7 mouse cellular contexts compared by ENCODE assay signal in the genomic region with DNA sequence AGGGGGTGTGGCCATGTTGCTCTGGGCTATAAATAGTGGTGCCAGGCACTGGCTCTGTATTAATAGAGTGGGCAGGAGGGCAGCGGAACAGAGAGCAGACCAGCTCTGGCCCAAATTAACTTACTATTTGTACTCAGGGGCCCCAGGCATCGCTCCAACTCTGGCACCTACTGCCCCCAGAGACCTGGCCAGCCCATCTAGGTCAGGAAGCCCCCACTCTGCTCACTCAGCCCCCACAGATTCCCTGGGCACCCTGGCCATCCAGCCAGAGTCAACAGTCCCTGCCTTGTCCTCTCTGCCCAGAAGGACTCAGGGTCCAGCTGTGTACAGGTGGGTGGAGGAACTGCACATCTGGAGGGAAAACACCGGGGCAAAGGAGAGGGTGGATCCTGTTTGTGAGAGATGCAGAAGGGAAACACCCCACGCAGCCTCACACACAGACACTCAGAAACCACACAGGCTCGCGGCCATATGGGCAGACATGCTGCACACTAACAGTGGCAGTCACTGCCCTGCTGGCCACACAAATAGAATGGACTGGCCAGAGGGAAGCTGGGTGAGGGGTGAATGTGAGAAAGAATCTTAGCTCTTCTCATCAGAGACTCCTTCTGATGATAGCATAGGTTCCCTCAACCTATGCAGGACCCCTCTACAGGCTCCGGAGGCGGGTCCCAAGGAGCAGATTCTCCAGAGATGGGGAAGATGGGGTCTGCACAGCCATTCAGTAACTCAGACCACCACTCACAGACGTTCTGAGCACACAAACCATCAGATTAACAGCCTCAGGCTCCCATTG. TPM values are rescaled to one million over a fixed set of nuclear protein-coding genes. Genes with fewer than 3 reads are reported as not detected.
DNase-seq lines count a peak whose midpoint lies in the region; ATAC-seq lines count a peak whose summit lies in the region.

No protein-coding gene starts in this region.

- WGBS in neural tube, embryonic 11.5 days = 24% methylated on average over 9 of the region's 9 CpGs
- WGBS in forebrain, embryonic 14.5 days = 14% methylated on average over 9 of the region's 9 CpGs
- 15% methylated on average over 9 of the region's 9 CpGs for WGBS in intestine, embryonic 16.5 days

- peak overlapping the region; percentile 83 for H3K4me3 ChIP-seq in neural tube, embryonic 11.5 days (ENCODE audit: low read depth, low read length)
- H3K4me3 ChIP-seq in brown adipose tissue, adult 24 weeks (ENCODE audit: insufficient read depth, low read depth, low read length) = peak overlapping the region; percentile 55
- peak overlapping the region; percentile 81 for H3K4me3 ChIP-seq in forebrain, embryonic 14.5 days (ENCODE audit: low read depth, low read length)
- H3K4me3 ChIP-seq in intestine, embryonic 16.5 days (ENCODE audit: low read length) = peak overlapping the region; percentile 65

- H3K4me1 ChIP-seq in neural tube, embryonic 11.5 days (ENCODE audit: control insufficient read depth, insufficient read depth, low read length) = peaks cover 35% of the 10 kb centered on the region
- H3K4me1 ChIP-seq in brown adipose tissue, adult 24 weeks (ENCODE audit: control insufficient read depth, insufficient read depth, insufficient read length, low read length) = peaks cover 36% of the 10 kb centered on the region
- H3K4me1 ChIP-seq in forebrain, embryonic 14.5 days (ENCODE audit: control insufficient read depth, insufficient read depth, low read length) = peaks cover 38% of the 10 kb centered on the region
- H3K4me1 ChIP-seq in intestine, embryonic 16.5 days (ENCODE audit: control insufficient read depth, insufficient read depth, low read length) = peaks cover 26% of the 10 kb centered on the region

- no peaks in the 10 kb centered on the region for H3K9me3 ChIP-seq in neural tube, embryonic 11.5 days (ENCODE audit: control insufficient read depth, low read length)
- no peaks in the 10 kb centered on the region for H3K9me3 ChIP-seq in forebrain, embryonic 14.5 days (replicated peaks; ENCODE audit: control insufficient read depth, low read length)
- H3K9me3 ChIP-seq in intestine, embryonic 16.5 days (ENCODE audit: control insufficient read depth, low read length) = no peaks in the 10 kb centered on the region

- H3K27me3 ChIP-seq in neural tube, embryonic 11.5 days (ENCODE audit: control insufficient read depth, insufficient read depth, low read length) = no peaks in the 10 kb centered on the region
- H3K27me3 ChIP-seq in forebrain, embryonic 14.5 days (replicated peaks; ENCODE audit: control insufficient read depth, insufficient read depth, low read length) = no peaks in the 10 kb centered on the region
- no peaks in the 10 kb centered on the region for H3K27me3 ChIP-seq in intestine, embryonic 16.5 days (replicated peaks; ENCODE audit: control insufficient read depth, insufficient read depth, low read length)

- H3K27ac ChIP-seq in neural tube, embryonic 11.5 days (ENCODE audit: low read depth, low read length) = peak overlapping the region; percentile 75
- H3K27ac ChIP-seq in brown adipose tissue, adult 24 weeks (replicated peaks; ENCODE audit: low read depth, low read length) = peak overlapping the region; percentile 32
- H3K27ac ChIP-seq in forebrain, embryonic 14.5 days (ENCODE audit: low read depth, low read length) = peak overlapping the region; percentile 84
- no peak overlapping the region; the same call in 1 of the 2 replicates for H3K27ac ChIP-seq in intestine, embryonic 16.5 days (ENCODE audit: low read length)

- DNase-seq in neural tube, embryonic 11.5 days (ENCODE audit: low spot score) = no peak
- no peak for DNase-seq in neural tube, embryonic 10.5 days (ENCODE audit: extremely low spot score, low spot score)
- DNase-seq in forebrain, embryonic 14.5 days (ENCODE audit: low spot score) = peak; percentile 40

- peak overlapping the region; percentile 93 for H3K9ac ChIP-seq in neural tube, embryonic 11.5 days (ENCODE audit: low read length)
- peak overlapping the region; percentile 93 for H3K9ac ChIP-seq in forebrain, embryonic 14.5 days (ENCODE audit: low read length)
- H3K9ac ChIP-seq in intestine, embryonic 16.5 days (ENCODE audit: low read depth, low read length) = peak overlapping the region; percentile 76

- peaks cover 9% of the 10 kb centered on the region for H3K36me3 ChIP-seq in neural tube, embryonic 11.5 days (ENCODE audit: control insufficient read depth, insufficient read depth, low read length)
- peaks cover 19% of the 10 kb centered on the region for H3K36me3 ChIP-seq in forebrain, embryonic 14.5 days (ENCODE audit: control insufficient read depth, insufficient read depth, low read length)
- no peaks in the 10 kb centered on the region for H3K36me3 ChIP-seq in intestine, embryonic 16.5 days (ENCODE audit: control insufficient read depth, insufficient read depth, low read length)

- peak overlapping the region; percentile 79 for H3K4me2 ChIP-seq in neural tube, embryonic 11.5 days (ENCODE audit: low read depth)
- peak overlapping the region; percentile 72 for H3K4me2 ChIP-seq in forebrain, embryonic 14.5 days (ENCODE audit: low read length)
- H3K4me2 ChIP-seq in intestine, embryonic 16.5 days (ENCODE audit: low read depth, low read length) = peak overlapping the region; percentile 96

- 0 out of 2 replicates have a peak, but pooled peaks have one; percentile 4 for ATAC-seq in neural tube, embryonic 11.5 days (ENCODE audit: insufficient read depth, low FRiP score, low TSS enrichment)
- ATAC-seq in forebrain, embryonic 14.5 days = peak; percentile 52
- ATAC-seq in intestine, embryonic 16.5 days = peak; percentile 10
- peak; percentile 47 for ATAC-seq in monocyte, adult 5-6 weeks (replicated peaks; ENCODE audit: insufficient number of reproducible peaks, low FRiP score, low TSS enrichment, poor library complexity, severe bottlenecking)
- ATAC-seq in granulocyte monocyte progenitor cell, adult 5-6 weeks (replicated peaks; ENCODE audit: poor library complexity, severe bottlenecking) = no peak; the same call in 1 of the 2 replicates

RNA-seq across cellular contexts. Expression of a gene that starts 14.4 kb away (rescaled TPM):
- 44.3 and 47.7 TPM in 2 replicates for polyA plus RNA-seq in neural tube, embryonic 11.5 days (2014; fragmentation: Nextera tagmentation; extraction: Ambion mirVana)
- 19.6 and 27.6 TPM in 2 replicates for polyA plus RNA-seq in brown adipose tissue, adult 24 weeks (2012; ENCODE audit: insufficient read depth, insufficient read length, missing spikeins)
- polyA plus RNA-seq in forebrain, embryonic 14.5 days (2014; fragmentation: Nextera tagmentation; extraction: Ambion mirVana) = 29.5 and 42.9 TPM in 2 replicates
- polyA plus RNA-seq in intestine, embryonic 16.5 days (2015; fragmentation: Nextera tagmentation; extraction: Ambion mirVana) = 12.9 and 14.4 TPM in 2 replicates
- total RNA-seq in monocyte, adult 5-6 weeks (2017) = 2.1 to 4.3 TPM (median 3.1 TPM) in 3 replicates
- total RNA-seq in granulocyte monocyte progenitor cell, adult 5-6 weeks (2014; fragmentation: Nextera tagmentation) = 2.5 and 3.6 TPM in 2 replicates
- total RNA-seq in granulocyte monocyte progenitor cell, adult 5-6 weeks (2017) = 1.0 and 3.1 TPM in 2 replicates

RNA-seq across cellular contexts. Expression of a gene that starts 47.1 kb away (rescaled TPM):
- polyA plus RNA-seq in neural tube, embryonic 11.5 days (2014; fragmentation: Nextera tagmentation; extraction: Ambion mirVana) = 211 and 214 TPM in 2 replicates
- 68.4 and 96.1 TPM in 2 replicates for polyA plus RNA-seq in brown adipose tissue, adult 24 weeks (2012; ENCODE audit: insufficient read depth, insufficient read length, missing spikeins)
- 138 and 152 TPM in 2 replicates for polyA plus RNA-seq in forebrain, embryonic 14.5 days (2014; fragmentation: Nextera tagmentation; extraction: Ambion mirVana)
- 187 and 196 TPM in 2 replicates for polyA plus RNA-seq in intestine, embryonic 16.5 days (2015; fragmentation: Nextera tagmentation; extraction: Ambion mirVana)
- 156 to 231 TPM (median 178 TPM) in 3 replicates for total RNA-seq in monocyte, adult 5-6 weeks (2017)
- 133 and 158 TPM in 2 replicates for total RNA-seq in granulocyte monocyte progenitor cell, adult 5-6 weeks (2014; fragmentation: Nextera tagmentation)
- total RNA-seq in granulocyte monocyte progenitor cell, adult 5-6 weeks (2017) = 201 and 229 TPM in 2 replicates

RNA-seq across cellular contexts. Expression of a gene that starts 47.2 kb away (rescaled TPM):
- 144 and 145 TPM in 2 replicates for polyA plus RNA-seq in neural tube, embryonic 11.5 days (2014; fragmentation: Nextera tagmentation; extraction: Ambion mirVana)
- polyA plus RNA-seq in brown adipose tissue, adult 24 weeks (2012; ENCODE audit: insufficient read depth, insufficient read length, missing spikeins) = 28.3 and 47.4 TPM in 2 replicates
- polyA plus RNA-seq in forebrain, embryonic 14.5 days (2014; fragmentation: Nextera tagmentation; extraction: Ambion mirVana) = 178 and 206 TPM in 2 replicates
- polyA plus RNA-seq in intestine, embryonic 16.5 days (2015; fragmentation: Nextera tagmentation; extraction: Ambion mirVana) = 68.1 and 71.4 TPM in 2 replicates
- total RNA-seq in monocyte, adult 5-6 weeks (2017) = 20.1 to 53.5 TPM (median 37.4 TPM) in 3 replicates
- total RNA-seq in granulocyte monocyte progenitor cell, adult 5-6 weeks (2014; fragmentation: Nextera tagmentation) = 19.8 and 43.7 TPM in 2 replicates
- total RNA-seq in granulocyte monocyte progenitor cell, adult 5-6 weeks (2017) = 32.7 and 39.6 TPM in 2 replicates

RNA-seq across cellular contexts. Expression of a gene that starts 47.5 kb away (rescaled TPM):
- not detected in 2 replicates for polyA plus RNA-seq in neural tube, embryonic 11.5 days (2014; fragmentation: Nextera tagmentation; extraction: Ambion mirVana)
- not detected in 2 replicates for polyA plus RNA-seq in brown adipose tissue, adult 24 weeks (2012; ENCODE audit: insufficient read depth, insufficient read length, missing spikeins)
- not detected in 2 replicates for polyA plus RNA-seq in forebrain, embryonic 14.5 days (2014; fragmentation: Nextera tagmentation; extraction: Ambion mirVana)
- 0.09 and 0.16 TPM in 2 replicates for polyA plus RNA-seq in intestine, embryonic 16.5 days (2015; fragmentation: Nextera tagmentation; extraction: Ambion mirVana)
- not detected in 3 replicates for total RNA-seq in monocyte, adult 5-6 weeks (2017)
- not detected in 2 replicates for total RNA-seq in granulocyte monocyte progenitor cell, adult 5-6 weeks (2014; fragmentation: Nextera tagmentation)
- total RNA-seq in granulocyte monocyte progenitor cell, adult 5-6 weeks (2017) = not detected in 2 replicates
